Mouse (Mus musculus): ENCODE results near the gene Ifitm6. TPM values are rescaled to one million over a fixed set of nuclear protein-coding genes. Genes with fewer than 3 reads are reported as not detected.

Ifitm6 gene
- total and polyA plus RNA-seq, 2 experiments from 2014 or later = 0.83 to 0.99 TPM

GRCm38 (mm10) chr7:140967862-140968591 is 49.7 kb downstream of the Ifitm6 start:
- no peak for TF ChIP-seq CTCF (IDR thresholded peaks at IDR 0.05)
- ATAC-seq (ENCODE audit: low FRiP score) (no peak), DNase-seq (ENCODE audit: low spot score) (no peak)
- Histone ChIP-seq H3K27me3 (ENCODE audit: insufficient read depth, low read length) (no peaks in the 10 kb centered on the region), H3K4me1 (ENCODE audit: insufficient read depth, low read length) (no peaks in the 10 kb centered on the region), H3K4me2 (ENCODE audit: low read depth, low read length, poor library complexity, severe bottlenecking) (no peak overlapping the region), H3K9me3 (ENCODE audit: low read length) (no peaks in the 10 kb centered on the region), H3K36me3 (ENCODE audit: insufficient read depth, low read length) (no peaks in the 10 kb centered on the region), H3K27ac (ENCODE audit: low read depth, low read length) (no peak overlapping the region), H3K9ac (replicated peaks; ENCODE audit: low read length, poor library complexity, severe bottlenecking) (no peak overlapping the region), H3K4me3 (ENCODE audit: low read depth, low read length) (no peak overlapping the region)
- 14% methylated on average over 14 of the region's 14 CpGs for WGBS

DNA sequence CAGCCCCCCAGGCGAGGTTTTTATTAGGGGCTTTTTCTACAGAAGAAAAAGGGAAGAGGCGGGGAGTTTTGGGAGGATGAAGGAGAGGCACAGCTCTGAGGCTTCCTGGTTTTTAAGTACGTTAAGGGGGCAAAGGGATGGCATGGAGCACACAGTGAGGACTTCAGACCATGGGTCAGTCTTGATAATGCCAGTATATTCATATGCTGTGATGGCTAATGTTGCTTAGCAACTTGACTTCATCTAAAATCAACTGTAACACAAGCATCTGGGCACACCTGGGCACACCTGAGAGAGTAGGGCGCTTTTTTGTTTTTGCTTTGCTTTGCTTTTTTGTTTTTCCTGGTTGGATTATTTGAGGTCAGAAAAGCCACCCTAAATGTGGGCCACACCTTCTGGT is 50.8 kb downstream of the Ifitm6 start, which contains the start of gene Ifitm1:
Gene Ifitm1 (plus strand): TSS at position 301 of the 400 bp plus-strand sequence.
- no peaks in the 10 kb centered on the region for H3K27me3 ChIP-seq (ENCODE audit: insufficient read depth, low read length)
- no peaks in the 10 kb centered on the region for H3K4me1 ChIP-seq (ENCODE audit: insufficient read depth, low read length)
- 87% methylated on average over 4 of the region's 4 CpGs for WGBS
- H3K4me2 ChIP-seq (ENCODE audit: low read depth, low read length, poor library complexity, severe bottlenecking) = no peak within 1 kb of the TSS
- no peaks in the 10 kb centered on the region for H3K36me3 ChIP-seq (ENCODE audit: insufficient read depth, low read length)
- H3K9me3 ChIP-seq (ENCODE audit: low read length) = no peaks in the 10 kb centered on the region
- H3K9ac ChIP-seq (replicated peaks; ENCODE audit: low read length, poor library complexity, severe bottlenecking) = no peak within 1 kb of the TSS
- no peak for DNase-seq (ENCODE audit: low spot score)
- no peak for ATAC-seq (ENCODE audit: low FRiP score)
- H3K27ac ChIP-seq (ENCODE audit: low read depth, low read length) = no peak within 1 kb of the TSS
- no peak for TF ChIP-seq CTCF (IDR thresholded peaks at IDR 0.05)
- no peak within 1 kb of the TSS for H3K4me3 ChIP-seq (ENCODE audit: low read depth, low read length)

Other genes with a start within 250 kb of the Ifitm6 start
Only the 30 nearest of the 31 such genes appear.
- 0.55 TPM in 1 of 2 replicates, not detected in the other for gene Syce1, start 230.1 kb downstream of the Ifitm6 start, total RNA-seq (2014; rRNA removed)
- gene Syce1, start 230.1 kb downstream of the Ifitm6 start, polyA plus RNA-seq (2015; fragmentation: Nextera tagmentation; extraction: Ambion mirVana) = 0.14 and 0.26 TPM in 2 replicates
- gene Zfp941, start 195.7 kb downstream of the Ifitm6 start, total RNA-seq (2014; rRNA removed) = 30.0 and 37.6 TPM in 2 replicates
- 26.1 and 30.9 TPM in 2 replicates for gene Zfp941, start 195.7 kb downstream of the Ifitm6 start, polyA plus RNA-seq (2015; fragmentation: Nextera tagmentation; extraction: Ambion mirVana)
- gene Urah, start 182.9 kb downstream of the Ifitm6 start, total RNA-seq (2014; rRNA removed) = 0.71 TPM in 1 of 2 replicates, not detected in the other
- gene Urah, start 182.9 kb downstream of the Ifitm6 start, polyA plus RNA-seq (2015; fragmentation: Nextera tagmentation; extraction: Ambion mirVana) = 0.23 and 0.26 TPM in 2 replicates
- gene Scgb1c1, start 172.4 kb downstream of the Ifitm6 start, total RNA-seq (2014; rRNA removed) = not detected in 2 replicates
- not detected in 2 replicates for gene Scgb1c1, start 172.4 kb downstream of the Ifitm6 start, polyA plus RNA-seq (2015; fragmentation: Nextera tagmentation; extraction: Ambion mirVana)
- gene Odf3, start 170.1 kb downstream of the Ifitm6 start, total RNA-seq (2014; rRNA removed) = not detected in 2 replicates
- gene Odf3, start 170.1 kb downstream of the Ifitm6 start, polyA plus RNA-seq (2015; fragmentation: Nextera tagmentation; extraction: Ambion mirVana) = 0.17 and 0.22 TPM in 2 replicates
- 0.27 and 2.5 TPM in 2 replicates for gene Gm45785, start 161.6 kb downstream of the Ifitm6 start, total RNA-seq (2014; rRNA removed)
- 0.20 TPM in 1 of 2 replicates, not detected in the other for gene Gm45785, start 161.6 kb downstream of the Ifitm6 start, polyA plus RNA-seq (2015; fragmentation: Nextera tagmentation; extraction: Ambion mirVana)
- gene Ric8a, start 161.0 kb downstream of the Ifitm6 start, total RNA-seq (2014; rRNA removed) = 81.2 and 127 TPM in 2 replicates
- gene Ric8a, start 161.0 kb downstream of the Ifitm6 start, polyA plus RNA-seq (2015; fragmentation: Nextera tagmentation; extraction: Ambion mirVana) = 91.8 and 98.1 TPM in 2 replicates
- 19.1 and 26.0 TPM in 2 replicates for gene Bet1l, start 160.3 kb downstream of the Ifitm6 start, total RNA-seq (2014; rRNA removed)
- 49.9 and 53.9 TPM in 2 replicates for gene Bet1l, start 160.3 kb downstream of the Ifitm6 start, polyA plus RNA-seq (2015; fragmentation: Nextera tagmentation; extraction: Ambion mirVana)
- 107 and 136 TPM in 2 replicates for gene Psmd13, start 136.0 kb downstream of the Ifitm6 start, total RNA-seq (2014; rRNA removed)
- gene Psmd13, start 136.0 kb downstream of the Ifitm6 start, polyA plus RNA-seq (2015; fragmentation: Nextera tagmentation; extraction: Ambion mirVana) = 245 and 265 TPM in 2 replicates
- 55.5 and 66.3 TPM in 2 replicates for gene Sirt3, start 135.6 kb downstream of the Ifitm6 start, total RNA-seq (2014; rRNA removed)
- 60.9 and 72.3 TPM in 2 replicates for gene Sirt3, start 135.6 kb downstream of the Ifitm6 start, polyA plus RNA-seq (2015; fragmentation: Nextera tagmentation; extraction: Ambion mirVana)
- not detected in 2 replicates for gene Cox8b, start 117.5 kb downstream of the Ifitm6 start, total RNA-seq (2014; rRNA removed)
- gene Cox8b, start 117.5 kb downstream of the Ifitm6 start, polyA plus RNA-seq (2015; fragmentation: Nextera tagmentation; extraction: Ambion mirVana) = not detected in 2 replicates
- gene Nlrp6, start 97.0 kb downstream of the Ifitm6 start, total RNA-seq (2014; rRNA removed) = 0.24 and 0.82 TPM in 2 replicates
- 0.90 and 0.99 TPM in 2 replicates for gene Nlrp6, start 97.0 kb downstream of the Ifitm6 start, polyA plus RNA-seq (2015; fragmentation: Nextera tagmentation; extraction: Ambion mirVana)
- gene Pgghg, start 76.5 kb downstream of the Ifitm6 start, total RNA-seq (2014; rRNA removed) = 7.8 and 10.5 TPM in 2 replicates
- gene Pgghg, start 76.5 kb downstream of the Ifitm6 start, polyA plus RNA-seq (2015; fragmentation: Nextera tagmentation; extraction: Ambion mirVana) = 4.3 and 4.4 TPM in 2 replicates
- gene Ifitm5, start 67.6 kb downstream of the Ifitm6 start, total RNA-seq (2014; rRNA removed) = 0.99 TPM in 1 of 2 replicates, not detected in the other
- 0.63 TPM in 1 of 2 replicates, not detected in the other for gene Ifitm5, start 67.6 kb downstream of the Ifitm6 start, polyA plus RNA-seq (2015; fragmentation: Nextera tagmentation; extraction: Ambion mirVana)
- gene Gm45717, start 62.0 kb downstream of the Ifitm6 start, total RNA-seq (2014; rRNA removed) = not detected in 2 replicates
- gene Gm45717, start 62.0 kb downstream of the Ifitm6 start, polyA plus RNA-seq (2015; fragmentation: Nextera tagmentation; extraction: Ambion mirVana) = 0.81 TPM in 1 of 2 replicates, not detected in the other
- 66.6 and 79.1 TPM in 2 replicates for gene Ifitm2, start 61.9 kb downstream of the Ifitm6 start, total RNA-seq (2014; rRNA removed)
- gene Ifitm2, start 61.9 kb downstream of the Ifitm6 start, polyA plus RNA-seq (2015; fragmentation: Nextera tagmentation; extraction: Ambion mirVana) = 200 and 218 TPM in 2 replicates
- gene Ifitm1, start 50.7 kb downstream of the Ifitm6 start, total RNA-seq (2014; rRNA removed) = 9.7 and 16.3 TPM in 2 replicates
- 14.6 and 21.2 TPM in 2 replicates for gene Ifitm1, start 50.7 kb downstream of the Ifitm6 start, polyA plus RNA-seq (2015; fragmentation: Nextera tagmentation; extraction: Ambion mirVana)
- gene Ifitm3, start 7.2 kb downstream of the Ifitm6 start, total RNA-seq (2014; rRNA removed) = 22.5 and 39.3 TPM in 2 replicates
- gene Ifitm3, start 7.2 kb downstream of the Ifitm6 start, polyA plus RNA-seq (2015; fragmentation: Nextera tagmentation; extraction: Ambion mirVana) = 67.8 and 80.5 TPM in 2 replicates
- not detected in 2 replicates for gene Gm17387, start 11.2 kb upstream of the Ifitm6 start, total RNA-seq (2014; rRNA removed)
- gene Gm17387, start 11.2 kb upstream of the Ifitm6 start, polyA plus RNA-seq (2015; fragmentation: Nextera tagmentation; extraction: Ambion mirVana) = not detected in 2 replicates
- gene B4galnt4, start 43.2 kb upstream of the Ifitm6 start, total RNA-seq (2014; rRNA removed) = 133 and 146 TPM in 2 replicates
- 52.1 and 53.9 TPM in 2 replicates for gene B4galnt4, start 43.2 kb upstream of the Ifitm6 start, polyA plus RNA-seq (2015; fragmentation: Nextera tagmentation; extraction: Ambion mirVana)
- gene Pkp3, start 60.3 kb upstream of the Ifitm6 start, total RNA-seq (2014; rRNA removed) = 0.49 TPM in 1 of 2 replicates, not detected in the other
- gene Pkp3, start 60.3 kb upstream of the Ifitm6 start, polyA plus RNA-seq (2015; fragmentation: Nextera tagmentation; extraction: Ambion mirVana) = not detected in 2 replicates
- 1.1 and 3.9 TPM in 2 replicates for gene Sigirr, start 82.6 kb upstream of the Ifitm6 start, total RNA-seq (2014; rRNA removed)
- 1.8 and 2.0 TPM in 2 replicates for gene Sigirr, start 82.6 kb upstream of the Ifitm6 start, polyA plus RNA-seq (2015; fragmentation: Nextera tagmentation; extraction: Ambion mirVana)
- 0.33 and 1.1 TPM in 2 replicates for gene Ano9, start 99.9 kb upstream of the Ifitm6 start, total RNA-seq (2014; rRNA removed)
- gene Ano9, start 99.9 kb upstream of the Ifitm6 start, polyA plus RNA-seq (2015; fragmentation: Nextera tagmentation; extraction: Ambion mirVana) = 0.50 and 0.72 TPM in 2 replicates
- gene Ptdss2, start 104.5 kb upstream of the Ifitm6 start, total RNA-seq (2014; rRNA removed) = 19.6 and 23.4 TPM in 2 replicates
- gene Ptdss2, start 104.5 kb upstream of the Ifitm6 start, polyA plus RNA-seq (2015; fragmentation: Nextera tagmentation; extraction: Ambion mirVana) = 90.9 and 91.0 TPM in 2 replicates
- gene Rnh1, start 154.9 kb upstream of the Ifitm6 start, total RNA-seq (2014; rRNA removed) = 39.1 and 47.1 TPM in 2 replicates
- gene Rnh1, start 154.9 kb upstream of the Ifitm6 start, polyA plus RNA-seq (2015; fragmentation: Nextera tagmentation; extraction: Ambion mirVana) = 44.2 and 46.8 TPM in 2 replicates
- gene Hras, start 176.1 kb upstream of the Ifitm6 start, total RNA-seq (2014; rRNA removed) = 109 and 113 TPM in 2 replicates
- gene Hras, start 176.1 kb upstream of the Ifitm6 start, polyA plus RNA-seq (2015; fragmentation: Nextera tagmentation; extraction: Ambion mirVana) = 209 TPM in 2 replicates
- gene Lrrc56, start 176.2 kb upstream of the Ifitm6 start, total RNA-seq (2014; rRNA removed) = 11.5 and 14.9 TPM in 2 replicates
- 8.6 TPM in 2 replicates for gene Lrrc56, start 176.2 kb upstream of the Ifitm6 start, polyA plus RNA-seq (2015; fragmentation: Nextera tagmentation; extraction: Ambion mirVana)
- not detected in 2 replicates for gene Lmntd2, start 196.2 kb upstream of the Ifitm6 start, total RNA-seq (2014; rRNA removed)
- gene Lmntd2, start 196.2 kb upstream of the Ifitm6 start, polyA plus RNA-seq (2015; fragmentation: Nextera tagmentation; extraction: Ambion mirVana) = 0.10 and 0.36 TPM in 2 replicates
- 15.5 and 23.5 TPM in 2 replicates for gene Rassf7, start 197.9 kb upstream of the Ifitm6 start, total RNA-seq (2014; rRNA removed)
- gene Rassf7, start 197.9 kb upstream of the Ifitm6 start, polyA plus RNA-seq (2015; fragmentation: Nextera tagmentation; extraction: Ambion mirVana) = 20.7 and 21.7 TPM in 2 replicates
- 46.3 and 54.6 TPM in 2 replicates for gene Phrf1, start 210.9 kb upstream of the Ifitm6 start, total RNA-seq (2014; rRNA removed)
- 35.1 and 39.5 TPM in 2 replicates for gene Phrf1, start 210.9 kb upstream of the Ifitm6 start, polyA plus RNA-seq (2015; fragmentation: Nextera tagmentation; extraction: Ambion mirVana)

Data from midbrain, postnatal 0 days (tissue).